Mouse (Mus musculus) E14TG2a.4 (cell line): ENCODE data around the gene Unkl.

Experiments used
- H3K27me3 ChIP-seq: 2 replicates; pipeline ENCODE4 v1.6.1; 2014; ENCODE audit warnings: low read length, control low read depth; ENCODE audit not compliant: insufficient read depth
- H3K36me3 ChIP-seq: 2 replicates; pipeline ENCODE4 v1.6.1; 2014; ENCODE audit warnings: low read length, control low read depth; ENCODE audit not compliant: insufficient read depth
- H3K4me1 ChIP-seq: replicated peaks from 2 replicates; pipeline ENCODE4 v1.6.1; 2014; ENCODE audit warnings: low read depth, low read length, control low read depth
- H3K4me3 ChIP-seq: replicated peaks from 2 replicates; pipeline ENCODE4 v1.5.1; 2014; ENCODE audit warnings: mild to moderate bottlenecking, low read length
- H3K9me3 ChIP-seq: 2 replicates; pipeline ENCODE4 v1.6.1; 2014; ENCODE audit warnings: low read length, control low read depth
- CTCF ChIP-seq: conservative IDR thresholded peaks from 2 replicates; pipeline ENCODE4 v1.5.1; 2014; ENCODE audit warnings: low read length
- NANOG ChIP-seq: IDR thresholded peaks from 2 replicates; pipeline ENCODE4 v1.6.1; 2014; ENCODE audit warnings: borderline replicate concordance, low read length, mixed read lengths
- POU5F1 ChIP-seq: IDR thresholded peaks from 2 replicates; pipeline ENCODE4 v1.6.1; 2014; ENCODE audit warnings: low read length, borderline replicate concordance

Gene Unkl

DNA sequence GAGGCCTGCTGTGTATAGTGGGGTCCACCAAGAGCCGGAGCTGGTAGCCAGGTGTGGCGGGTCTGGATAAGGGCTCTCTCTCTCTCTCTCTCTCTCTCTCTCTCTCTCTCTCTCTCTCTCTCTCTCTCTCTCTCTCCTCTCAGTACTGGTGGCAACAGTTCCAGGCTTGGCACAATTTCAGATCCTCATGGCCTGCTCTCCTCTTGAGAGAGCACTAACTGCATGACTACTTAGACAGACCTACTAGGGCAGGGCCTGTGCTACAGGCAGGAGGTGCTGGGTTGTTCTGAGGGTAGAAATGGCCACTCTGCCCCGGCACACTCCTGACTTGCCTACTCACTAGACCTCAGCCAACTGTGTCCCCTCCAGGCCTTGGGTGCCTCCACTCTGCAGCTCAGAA, 15.6 kb upstream of the Unkl start:
- H3K4me1 ChIP-seq: peaks cover 35% of the 10 kb centered on the region
- no peaks in the 10 kb centered on the region for H3K9me3 ChIP-seq
- TF ChIP-seq CTCF (no peak), POU5F1 (no peak), NANOG (no peak)
- 0 out of 2 replicates have a peak, but pooled peaks cover 7% of the 10 kb centered on the region for H3K27me3 ChIP-seq
- H3K36me3 ChIP-seq: no peaks in the 10 kb centered on the region
- 0 out of 2 replicates have a peak overlapping the region, but pooled peaks have one; percentile 70 for H3K4me3 ChIP-seq

- no peak for TF ChIP-seq CTCF
- Histone ChIP-seq H3K4me3 (no peak within 1 kb of the TSS), H3K36me3 (no peaks in the 10 kb centered on the region), H3K9me3 (no peaks in the 10 kb centered on the region), H3K4me1 (peaks cover 34% of the 10 kb centered on the region), H3K27me3 (0 out of 2 replicates have a peak, but pooled peaks cover 7% of the 10 kb centered on the region)
Measured at GRCm38 (mm10) chr17:25175411-25175810, 12.8 kb upstream of the Unkl start, which contains the start of gene Gm38655. TSS of gene Gm38655 (minus strand) at chr17:25175471.

GRCm38 (mm10) chr17:25183232-25183631, 5.0 kb upstream of the Unkl start:
- no peaks in the 10 kb centered on the region for H3K9me3 ChIP-seq
- H3K4me3 ChIP-seq: peak overlapping the region; percentile 100
- TF ChIP-seq NANOG (no peak), POU5F1 (no peak), CTCF (no peak)
- H3K27me3 ChIP-seq: no peaks in the 10 kb centered on the region
- H3K4me1 ChIP-seq: peaks cover 48% of the 10 kb centered on the region
- H3K36me3 ChIP-seq: peaks cover 21% of the 10 kb centered on the region

- no peaks in the 10 kb centered on the region for H3K9me3 ChIP-seq
- H3K27me3 ChIP-seq: no peaks in the 10 kb centered on the region
Measured at GRCm38 (mm10) chr17:25184129-25184691, 4.0 kb upstream of the Unkl start, which contains the start of gene BC003965. TSS of gene BC003965 (plus strand) at chr17:25184554.

DNA sequence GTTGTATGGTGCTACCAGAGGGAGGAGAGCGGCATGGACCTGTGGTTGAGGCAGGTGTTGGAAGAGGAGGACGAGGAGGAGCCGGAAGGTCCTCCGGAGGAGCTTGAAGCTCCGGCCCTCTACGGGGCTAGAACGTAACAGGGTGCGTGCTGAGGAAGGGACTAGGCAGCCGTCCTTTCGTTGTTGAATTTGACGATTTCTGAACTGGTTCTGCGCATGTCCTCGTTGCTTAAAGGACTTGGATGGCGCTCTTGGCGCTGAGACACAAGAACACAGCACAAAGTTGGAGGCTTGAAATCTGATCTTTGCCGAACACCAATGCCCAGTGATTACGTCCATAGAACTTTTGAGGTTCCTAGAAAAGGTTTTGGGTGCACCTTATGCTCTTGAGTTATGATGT, 3.2 kb upstream of the Unkl start:
- Histone ChIP-seq H3K9me3 (no peaks in the 10 kb centered on the region), H3K4me3 (peak overlapping the region; percentile 100), H3K27me3 (no peaks in the 10 kb centered on the region), H3K36me3 (peaks cover 21% of the 10 kb centered on the region), H3K4me1 (peaks cover 55% of the 10 kb centered on the region)
- TF ChIP-seq POU5F1 (no peak), NANOG (no peak), CTCF (no peak)

More at GRCm38 (mm10) chr17:25184129-25184691, 4.0 kb upstream of the Unkl start, which contains the start of gene BC003965:
- peaks cover 48% of the 10 kb centered on the region for H3K4me1 ChIP-seq
- peaks cover 21% of the 10 kb centered on the region for H3K36me3 ChIP-seq
- TF ChIP-seq NANOG: no peak
- no peak for TF ChIP-seq POU5F1
- no peak for TF ChIP-seq CTCF
- peak within 1 kb of the TSS; percentile 100 for H3K4me3 ChIP-seq

DNA sequence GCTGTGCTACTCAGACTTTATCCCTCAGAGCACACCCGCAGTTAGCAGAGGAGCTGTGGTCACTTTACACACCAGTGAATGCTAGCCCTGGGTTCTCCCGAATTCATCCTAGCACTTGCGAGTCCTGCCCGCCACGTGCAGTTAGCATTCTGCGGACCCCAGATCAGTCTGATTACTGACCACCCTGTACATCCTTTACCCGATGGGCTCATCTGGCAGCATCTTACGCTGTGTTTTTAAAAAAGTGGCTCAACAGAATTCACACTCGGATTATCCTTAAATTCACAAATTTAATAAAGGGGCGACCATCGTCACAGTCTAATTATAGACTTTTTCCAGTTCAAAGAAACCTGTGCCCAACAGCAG, 430 bp upstream of the Unkl start:
- Histone ChIP-seq H3K36me3 (peaks cover 44% of the 10 kb centered on the region), H3K9me3 (no peaks in the 10 kb centered on the region), H3K4me3 (peak overlapping the region; percentile 87), H3K4me1 (peaks cover 54% of the 10 kb centered on the region), H3K27me3 (no peaks in the 10 kb centered on the region)
- no peak for TF ChIP-seq CTCF
- TF ChIP-seq NANOG: no peak
- no peak for TF ChIP-seq POU5F1

DNA sequence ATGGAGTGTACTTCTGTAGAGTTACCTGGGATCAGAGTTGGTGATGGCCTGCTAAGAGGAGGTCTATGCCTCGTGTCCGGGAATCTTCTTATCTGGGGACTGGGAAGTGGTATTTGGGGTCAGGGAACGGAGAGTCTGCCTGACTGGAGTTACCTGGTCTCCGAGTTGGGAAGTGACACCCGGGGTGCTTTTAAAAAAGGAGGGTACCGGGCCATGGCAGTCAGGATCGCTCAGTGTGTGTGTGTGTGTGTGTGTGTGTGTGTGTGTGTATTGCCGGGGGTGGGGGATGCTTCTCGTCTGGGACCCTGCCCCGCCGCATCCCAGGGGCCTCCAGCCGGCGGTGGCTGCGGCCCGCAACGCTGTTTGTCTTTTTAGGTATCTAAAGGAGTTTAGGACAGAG, 894 bp downstream of the Unkl start:
- H3K9me3 ChIP-seq: no peaks in the 10 kb centered on the region
- no peaks in the 10 kb centered on the region for H3K27me3 ChIP-seq
- H3K4me3 ChIP-seq: peak overlapping the region; percentile 87
- H3K36me3 ChIP-seq: peaks cover 56% of the 10 kb centered on the region
- TF ChIP-seq POU5F1: no peak
- no peak for TF ChIP-seq CTCF
- no peak for TF ChIP-seq NANOG
- H3K4me1 ChIP-seq: peaks cover 53% of the 10 kb centered on the region

DNA sequence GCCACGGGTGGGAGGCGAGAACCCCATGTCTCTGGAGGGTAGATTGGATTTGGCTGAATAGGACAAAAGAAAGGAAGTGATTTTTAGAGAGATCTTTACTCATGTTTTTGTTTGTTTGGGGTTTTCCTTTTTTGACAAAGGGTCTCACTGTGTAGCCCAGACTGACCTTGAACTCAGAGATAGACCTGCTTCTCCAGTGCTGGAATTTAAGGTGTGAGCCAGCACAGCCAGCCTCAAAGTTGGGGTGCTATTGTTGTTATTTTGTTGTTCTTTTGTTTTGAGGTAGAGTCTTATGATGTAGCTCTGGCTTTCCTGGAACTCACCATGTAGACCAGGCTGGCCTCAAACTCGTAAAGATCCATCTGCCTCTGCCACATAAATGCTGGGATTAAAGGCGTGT, 14.2 kb downstream of the Unkl start:
- Histone ChIP-seq H3K4me3 (no peak overlapping the region), H3K9me3 (no peaks in the 10 kb centered on the region), H3K36me3 (peaks cover 72% of the 10 kb centered on the region), H3K4me1 (peaks cover 35% of the 10 kb centered on the region), H3K27me3 (no peaks in the 10 kb centered on the region)
- TF ChIP-seq NANOG (no peak), POU5F1 (no peak), CTCF (no peak)

GRCm38 (mm10) chr17:25210006-25210405, 21.8 kb downstream of the Unkl start:
- no peaks in the 10 kb centered on the region for H3K27me3 ChIP-seq
- no peak overlapping the region for H3K4me3 ChIP-seq
- peaks cover 95% of the 10 kb centered on the region for H3K36me3 ChIP-seq
- TF ChIP-seq NANOG: no peak
- no peak for TF ChIP-seq POU5F1
- no peak for TF ChIP-seq CTCF
- H3K4me1 ChIP-seq: peaks cover 15% of the 10 kb centered on the region
- no peaks in the 10 kb centered on the region for H3K9me3 ChIP-seq
